Comparison of ENCODE assay signal across 21 mouse cellular contexts in the genomic region with DNA sequence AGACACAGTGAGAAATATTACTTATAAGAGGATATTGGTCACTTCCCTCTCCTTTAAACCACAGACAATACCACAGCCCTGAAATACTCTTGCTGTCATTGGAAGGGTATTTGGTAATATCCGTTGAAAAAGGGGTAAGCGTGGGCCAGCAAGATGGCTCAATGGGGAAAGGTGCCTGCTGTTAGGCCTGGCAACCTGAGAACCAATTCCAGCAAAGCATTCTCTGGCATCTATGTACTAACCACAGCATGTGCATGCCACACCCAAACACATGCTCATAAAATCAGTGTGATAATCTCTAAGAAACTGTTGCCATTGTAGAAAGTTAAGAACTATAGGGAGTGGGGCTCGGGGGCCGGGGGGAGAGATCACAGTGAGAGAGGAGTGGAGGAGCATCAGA. TPM values are rescaled to one million over a fixed set of nuclear protein-coding genes. Genes with fewer than 3 reads are reported as not detected.
DNase-seq lines count a peak whose midpoint lies in the region; ATAC-seq lines count a peak whose summit lies in the region.
"Had no signal": no experiment of that assay in that cellular context is flagged by ENCODE, and none has a peak within 500 bp of the region (broad histone marks: within the 10 kb centered on the region; RNA-seq: fewer than 3 reads in every experiment).

No protein-coding gene starts in this region.

- ATAC-seq in liver, embryonic 11.5 days (replicated peaks; ENCODE audit: low FRiP score): no peak
- ATAC-seq in common myeloid progenitor, adult 5-6 weeks (replicated peaks; ENCODE audit: low read depth, poor library complexity, severe bottlenecking): peak; percentile 64
- ATAC-seq in liver, embryonic 16.5 days (ENCODE audit: low read depth): no peak
- ATAC-seq in forebrain, embryonic 14.5 days: no peak
- ATAC-seq: forebrain, embryonic 16.5 days; hindbrain, postnatal 0 days had no signal

- no peak overlapping the region for H3K4me3 ChIP-seq in liver, embryonic 11.5 days (ENCODE audit: low read depth, low read length)
- no peak overlapping the region for H3K4me3 ChIP-seq in liver, embryonic 16.5 days (ENCODE audit: low read depth, low read length)
- no peak overlapping the region for H3K4me3 ChIP-seq in forebrain, embryonic 14.5 days (ENCODE audit: low read depth, low read length)
- H3K4me3 ChIP-seq: embryonic facial prominence, embryonic 13.5 days; hindbrain, embryonic 10.5 days; limb, embryonic 15.5 days had no signal

- no peaks in the 10 kb centered on the region for H3K36me3 ChIP-seq in liver, embryonic 11.5 days (ENCODE audit: control insufficient read depth, insufficient read depth, low read length)
- H3K36me3 ChIP-seq in liver, embryonic 16.5 days (ENCODE audit: control insufficient read depth, insufficient read depth): no peaks in the 10 kb centered on the region
- no peaks in the 10 kb centered on the region for H3K36me3 ChIP-seq in forebrain, embryonic 14.5 days (ENCODE audit: control insufficient read depth, insufficient read depth, low read length)
- H3K36me3 ChIP-seq: embryonic facial prominence, embryonic 13.5 days; hindbrain, embryonic 10.5 days; limb, embryonic 15.5 days had no signal

- peaks cover 25% of the 10 kb centered on the region for H3K4me1 ChIP-seq in liver, embryonic 11.5 days (replicated peaks; ENCODE audit: control insufficient read depth, insufficient read depth, low read length)
- peaks cover 49% of the 10 kb centered on the region for H3K4me1 ChIP-seq in liver, embryonic 16.5 days (ENCODE audit: control insufficient read depth, low read depth, low read length)
- no peaks in the 10 kb centered on the region for H3K4me1 ChIP-seq in forebrain, embryonic 14.5 days (ENCODE audit: control insufficient read depth, insufficient read depth, low read length)

- no peak overlapping the region for H3K4me2 ChIP-seq in liver, embryonic 11.5 days
- no peak overlapping the region for H3K4me2 ChIP-seq in liver, embryonic 16.5 days (ENCODE audit: low read depth, low read length)
- H3K4me2 ChIP-seq in forebrain, embryonic 14.5 days (ENCODE audit: low read length): no peak overlapping the region
- H3K4me2 ChIP-seq: embryonic facial prominence, embryonic 13.5 days; limb, embryonic 15.5 days had no signal

- H3K27me3 ChIP-seq in liver, embryonic 11.5 days (replicated peaks; ENCODE audit: control insufficient read depth, insufficient read depth, low read length): no peaks in the 10 kb centered on the region
- H3K27me3 ChIP-seq in liver, embryonic 16.5 days (ENCODE audit: control insufficient read depth, insufficient read depth, low read depth, low read length): no peaks in the 10 kb centered on the region
- no peaks in the 10 kb centered on the region; the same call in 1 of the 2 replicates for H3K27me3 ChIP-seq in forebrain, embryonic 14.5 days (replicated peaks; ENCODE audit: control insufficient read depth, insufficient read depth, low read length)
- H3K27me3 ChIP-seq: embryonic facial prominence, embryonic 13.5 days; limb, embryonic 15.5 days had no signal

- no peaks in the 10 kb centered on the region for H3K9me3 ChIP-seq in liver, embryonic 11.5 days (ENCODE audit: control insufficient read depth, low read length)
- no peaks in the 10 kb centered on the region for H3K9me3 ChIP-seq in liver, embryonic 16.5 days (replicated peaks; ENCODE audit: control insufficient read depth, low read length)
- no peaks in the 10 kb centered on the region for H3K9me3 ChIP-seq in forebrain, embryonic 14.5 days (replicated peaks; ENCODE audit: control insufficient read depth, low read length)
- H3K9me3 ChIP-seq: embryonic facial prominence, embryonic 13.5 days; hindbrain, embryonic 10.5 days; limb, embryonic 15.5 days had no signal

- no peak overlapping the region for H3K27ac ChIP-seq in liver, embryonic 11.5 days (ENCODE audit: low read depth, low read length)
- H3K27ac ChIP-seq in liver, embryonic 16.5 days (ENCODE audit: low read length): peak overlapping the region; percentile 88
- no peak overlapping the region for H3K27ac ChIP-seq in forebrain, embryonic 14.5 days (ENCODE audit: low read depth, low read length)
- H3K27ac ChIP-seq: embryonic facial prominence, embryonic 13.5 days; hindbrain, embryonic 10.5 days; hindbrain, postnatal 0 days; kidney, postnatal 0 days; limb, embryonic 15.5 days had no signal

- peak; percentile 28 for DNase-seq in liver
- DNase-seq in liver, embryonic 11.5 days (ENCODE audit: low spot score): no peak
- no peak for DNase-seq in frontal cortex, adult 2 months (ENCODE audit: extremely low spot score in 1 of 2, low spot score in 1 of 2)
- no peak for DNase-seq in forebrain, embryonic 14.5 days (ENCODE audit: low spot score)
- no peak for DNase-seq in adrenal gland, postnatal 14 days
- DNase-seq: adrenal gland, adult 2 months; cerebellum, adult 9-11 months; heart, adult 18-20 months; kidney, adult 18-20 months; layer of hippocampus, postnatal 36 days; lung, postnatal 14 days; retina, postnatal 1 day; thymus, postnatal 36 days had no signal

- WGBS in liver, embryonic 11.5 days: 71% methylated on average over 4 of the region's 4 CpGs
- WGBS in liver, embryonic 16.5 days (ENCODE audit: insufficient replicate concordance): 19% methylated on average over 4 of the region's 4 CpGs
- 87% methylated on average over 4 of the region's 4 CpGs for WGBS in forebrain, embryonic 14.5 days

- H3K9ac ChIP-seq in liver, embryonic 11.5 days (ENCODE audit: low read depth, low read length): no peak overlapping the region
- 0 out of 2 replicates have a peak overlapping the region, but pooled peaks have one; percentile 20 for H3K9ac ChIP-seq in liver, embryonic 16.5 days (ENCODE audit: low read depth, low read length)
- H3K9ac ChIP-seq in forebrain, embryonic 14.5 days (ENCODE audit: low read length): no peak overlapping the region
- H3K9ac ChIP-seq: embryonic facial prominence, embryonic 13.5 days; limb, embryonic 15.5 days had no signal

RNA-seq across cellular contexts. Expression of gene Abhd5, which starts 2.1 kb away (rescaled TPM):
- 22.1 and 24.2 TPM in 2 replicates for polyA plus RNA-seq in liver, embryonic 11.5 days (2014; fragmentation: Nextera tagmentation; extraction: Ambion mirVana)
- total RNA-seq in common myeloid progenitor, adult 5-6 weeks (2017): 14.4 and 35.6 TPM in 2 replicates
- polyA plus RNA-seq in liver, embryonic 16.5 days (2015; fragmentation: Nextera tagmentation; extraction: Ambion mirVana): 22.7 and 23.9 TPM in 2 replicates
- 19.8 and 21.5 TPM in 2 replicates for polyA plus RNA-seq in frontal cortex, adult 2 months (2012; rRNA removed)
- polyA plus RNA-seq in forebrain, embryonic 14.5 days (2014; fragmentation: Nextera tagmentation; extraction: Ambion mirVana): 26.9 and 29.9 TPM in 2 replicates
- 72.9 and 79.9 TPM in 2 replicates for total RNA-seq in adrenal gland, postnatal 14 days (2021)

RNA-seq across cellular contexts. Expression of gene Ano10, which starts 55.1 kb away (rescaled TPM):
- polyA plus RNA-seq in liver, embryonic 11.5 days (2014; fragmentation: Nextera tagmentation; extraction: Ambion mirVana): 15.4 and 16.9 TPM in 2 replicates
- 7.7 and 9.8 TPM in 2 replicates for total RNA-seq in common myeloid progenitor, adult 5-6 weeks (2017)
- polyA plus RNA-seq in liver, embryonic 16.5 days (2015; fragmentation: Nextera tagmentation; extraction: Ambion mirVana): 12.6 and 16.3 TPM in 2 replicates
- 31.0 and 31.5 TPM in 2 replicates for polyA plus RNA-seq in frontal cortex, adult 2 months (2012; rRNA removed)
- 42.4 and 45.2 TPM in 2 replicates for polyA plus RNA-seq in forebrain, embryonic 14.5 days (2014; fragmentation: Nextera tagmentation; extraction: Ambion mirVana)
- total RNA-seq in adrenal gland, postnatal 14 days (2021): 49.5 and 56.7 TPM in 2 replicates
